Mouse (Mus musculus) inflammation-experienced regulatory T-cells, adult 6 months (primary cell): ENCODE results near the gene Ogfrl1. TPM values are rescaled to one million over a fixed set of nuclear protein-coding genes. Genes with fewer than 3 reads are reported as not detected.
"Not testable (repeated sequence)": the region's sequence is repeated elsewhere in the genome, so short reads cannot be mapped to it uniquely, and the experiment has no call there.

Source experiments
- ATAC-seq: one replicate; pipeline ENCODE4 v1.8.0; 2017
- polyA plus RNA-seq, 3 experiments: library from polyadenylated mRNA; unstranded; fragments of 100-300 nt; shearing (Covaris generic); gene quantifications; one replicate each; pipeline ENCODE4 v1.2.1; 2017

Ogfrl1 gene
- under 1 TPM; 0.59 to 0.93 (median 0.92) TPM for polyA plus RNA-seq

GRCm38 (mm10) chr1:23397623-23398022 lies at the start of gene Ogfrl1:
Ogfrl1 (minus strand) TSS chr1:23397772.
- no peak for ATAC-seq

- no peak for ATAC-seq
These were observed 48.3 kb upstream of the Ogfrl1 start for GRCm38 (mm10) chr1:23445736-23446424.

GRCm38 (mm10) chr1:23433612-23434011 lies 36.0 kb upstream of the Ogfrl1 start:
- ATAC-seq: no peak

- no peak for ATAC-seq
These were observed 28.9 kb upstream of the Ogfrl1 start for GRCm38 (mm10) chr1:23426447-23426846.

- ATAC-seq: no peak
These were observed 21.4 kb upstream of the Ogfrl1 start for GRCm38 (mm10) chr1:23418941-23419340.

- ATAC-seq: no peak
These were observed 20.5 kb upstream of the Ogfrl1 start for GRCm38 (mm10) chr1:23418059-23418458.

- no peak for ATAC-seq
These were observed 20.0 kb upstream of the Ogfrl1 start for GRCm38 (mm10) chr1:23417562-23417961.

GRCm38 (mm10) chr1:23411533-23411932 lies 14.0 kb upstream of the Ogfrl1 start:
- ATAC-seq: no peak

- no peak for ATAC-seq
These were observed 12.4 kb upstream of the Ogfrl1 start for GRCm38 (mm10) chr1:23409960-23410359.

GRCm38 (mm10) chr1:23402401-23402800 lies 4.8 kb upstream of the Ogfrl1 start:
- ATAC-seq: no peak

- ATAC-seq: peak; percentile 81
These were observed 2.0 kb upstream of the Ogfrl1 start for GRCm38 (mm10) chr1:23399552-23399951.

- ATAC-seq: not testable (repeated sequence)
These were observed 3.2 kb downstream of the Ogfrl1 start for GRCm38 (mm10) chr1:23394356-23394755.

- ATAC-seq: no peak
These were observed 5.8 kb downstream of the Ogfrl1 start for GRCm38 (mm10) chr1:23391744-23392143.

GRCm38 (mm10) chr1:23384326-23384725 lies 13.2 kb downstream of the Ogfrl1 start:
- no peak for ATAC-seq

GRCm38 (mm10) chr1:23382806-23383653 lies 14.5 kb downstream of the Ogfrl1 start:
- ATAC-seq: peak; percentile 78

- peak; percentile 16 for ATAC-seq
These were observed 15.1 kb downstream of the Ogfrl1 start for GRCm38 (mm10) chr1:23382461-23382805.

GRCm38 (mm10) chr1:23382037-23382436 lies 15.5 kb downstream of the Ogfrl1 start:
- ATAC-seq: no peak

GRCm38 (mm10) chr1:23379911-23380740 lies 17.4 kb downstream of the Ogfrl1 start:
- no peak for ATAC-seq

GRCm38 (mm10) chr1:23379321-23379720 lies 18.3 kb downstream of the Ogfrl1 start:
- no peak for ATAC-seq

GRCm38 (mm10) chr1:23377572-23377971 lies 20.0 kb downstream of the Ogfrl1 start:
- ATAC-seq: no peak

- ATAC-seq: no peak
These were observed 23.4 kb downstream of the Ogfrl1 start for GRCm38 (mm10) chr1:23374156-23374555.

GRCm38 (mm10) chr1:23365614-23366013 lies 32.0 kb downstream of the Ogfrl1 start:
- no peak for ATAC-seq

- ATAC-seq: no peak
These were observed 44.7 kb downstream of the Ogfrl1 start for GRCm38 (mm10) chr1:23352895-23353294.
